Mouse (Mus musculus) embryonic fibroblast, embryonic 13.5 days (primary cell): Measurements from ENCODE around the gene Nr2e3.

Source experiments
- CTCF ChIP-seq: IDR thresholded peaks from 2 replicates; pipeline ENCODE4 v1.5.1; 2011; ENCODE audit warnings: mild to moderate bottlenecking, control low read depth, low read length, moderate library complexity, borderline replicate concordance; ENCODE audit not compliant: insufficient read depth
- POLR2A ChIP-seq: IDR thresholded peaks from 2 replicates; pipeline ENCODE4 v1.6.1; 2011; ENCODE audit warnings: low read depth, mild to moderate bottlenecking, control low read depth, low read length, moderate library complexity

GRCm38 (mm10) chr9:59947271-59947670 lies 13.2 kb downstream of the Nr2e3 start:
- TF ChIP-seq POLR2A (no peak), CTCF (no peak)
